Mouse (Mus musculus): ENCODE results near the gene Irf2. TPM values are rescaled to one million over a fixed set of nuclear protein-coding genes. Genes with fewer than 3 reads are reported as not detected.

Gene Irf2
- polyA plus RNA-seq, 1 experiment from 2014 or later: 23.2 TPM

DNA sequence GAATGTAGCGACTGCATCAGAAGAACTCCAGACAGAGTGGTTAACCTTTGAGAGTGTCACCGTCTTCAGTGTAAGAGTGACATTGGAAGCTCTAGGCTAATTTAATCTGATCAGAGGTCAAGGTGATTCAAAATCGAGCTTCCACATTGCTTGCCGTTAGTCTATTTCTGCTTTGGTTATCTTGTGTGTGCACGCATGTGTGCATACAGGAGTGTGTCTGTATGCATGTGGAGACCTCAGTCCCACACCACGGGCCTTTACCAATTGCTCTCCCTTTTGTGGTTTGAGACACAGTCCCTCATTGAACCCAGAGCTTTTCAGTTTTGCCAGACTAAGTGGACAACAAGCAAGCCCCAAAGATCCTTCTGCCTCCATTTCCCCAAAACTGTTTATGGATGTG, 46.4 kb downstream of the Irf2 start:
- 87% methylated on average over 6 of the region's 6 CpGs for whole genome bisulfite sequencing

GRCm38 (mm10) chr8:46789091-46789881, 49.8 kb downstream of the Irf2 start:
- Histone ChIP-seq H3K4me1 (ENCODE audit: control insufficient read depth, insufficient read depth, low read length) (no peaks in the 10 kb centered on the region), H3K9ac (replicated peaks; ENCODE audit: low read depth, low read length) (no peak overlapping the region), H3K9me3 (ENCODE audit: control insufficient read depth, low read depth, low read length) (no peaks in the 10 kb centered on the region), H3K4me2 (replicated peaks; ENCODE audit: low read depth, low read length) (no peak overlapping the region), H3K27me3 (ENCODE audit: control insufficient read depth, insufficient read depth, low read length) (no peaks in the 10 kb centered on the region), H3K36me3 (ENCODE audit: control insufficient read depth, insufficient read depth, low read length) (no peaks in the 10 kb centered on the region; the same call in 1 of the 2 replicates), H3K4me3 (ENCODE audit: low read depth, low read length) (no peak overlapping the region), H3K27ac (ENCODE audit: low read length) (no peak overlapping the region)
- 84% methylated on average over 5 of the region's 5 CpGs for WGBS
- ATAC-seq (ENCODE audit: insufficient number of reproducible peaks, insufficient read depth, low FRiP score, low read depth): no peak

More for the DNA sequence above, 46.4 kb downstream of the Irf2 start:
- H3K4me2 ChIP-seq (replicated peaks; ENCODE audit: low read depth, low read length): no peak overlapping the region
- no peak for ATAC-seq (ENCODE audit: insufficient number of reproducible peaks, insufficient read depth, low FRiP score, low read depth)
- H3K27me3 ChIP-seq (ENCODE audit: control insufficient read depth, insufficient read depth, low read length): no peaks in the 10 kb centered on the region
- no peak overlapping the region for H3K9ac ChIP-seq (replicated peaks; ENCODE audit: low read depth, low read length)
- H3K9me3 ChIP-seq (ENCODE audit: control insufficient read depth, low read depth, low read length): no peaks in the 10 kb centered on the region
- no peaks in the 10 kb centered on the region for H3K4me1 ChIP-seq (ENCODE audit: control insufficient read depth, insufficient read depth, low read length)
- H3K27ac ChIP-seq (ENCODE audit: low read length): no peak overlapping the region
- H3K36me3 ChIP-seq (ENCODE audit: control insufficient read depth, insufficient read depth, low read length): no peaks in the 10 kb centered on the region
- H3K4me3 ChIP-seq (ENCODE audit: low read depth, low read length): no peak overlapping the region

DNA sequence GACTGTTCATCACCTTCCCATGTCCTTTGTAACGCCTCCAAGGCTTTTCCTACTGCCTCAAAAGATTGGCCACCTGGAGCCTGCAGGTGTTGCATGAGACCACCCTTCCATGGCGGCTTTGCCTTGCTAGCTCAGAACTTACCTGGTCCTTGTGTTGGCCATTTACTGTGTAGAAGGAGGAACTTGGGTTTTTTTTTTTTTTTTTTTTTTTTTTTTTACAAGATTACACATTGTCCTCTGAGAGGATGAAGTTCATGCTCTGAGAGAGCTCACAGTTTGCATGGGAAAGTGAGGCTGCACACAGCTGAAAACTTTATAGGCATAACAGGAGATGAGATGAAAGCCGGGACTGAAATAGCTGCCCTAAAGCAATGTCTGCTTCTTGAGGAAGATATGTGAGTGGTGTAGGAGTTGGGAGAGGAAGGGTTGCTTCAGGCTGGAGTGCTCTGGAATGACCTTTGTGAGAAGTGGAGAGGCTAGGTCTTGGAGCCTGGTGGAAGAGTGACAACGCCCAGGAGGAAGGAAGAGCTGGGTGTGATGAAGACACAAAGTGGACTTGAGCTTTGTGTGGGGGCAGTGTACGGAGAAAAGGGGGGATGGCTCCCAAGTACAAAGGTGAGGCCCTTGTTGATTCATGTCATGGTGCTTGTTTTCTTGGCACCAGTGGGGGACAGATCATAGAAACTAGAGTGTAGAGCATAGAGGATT, 52.3 kb downstream of the Irf2 start:
- H3K4me2 ChIP-seq (replicated peaks; ENCODE audit: low read depth, low read length): no peak overlapping the region
- peaks cover 3% of the 10 kb centered on the region; the same call in 1 of the 2 replicates for H3K36me3 ChIP-seq (ENCODE audit: control insufficient read depth, insufficient read depth, low read length)
- no peaks in the 10 kb centered on the region for H3K27me3 ChIP-seq (ENCODE audit: control insufficient read depth, insufficient read depth, low read length)
- 80% methylated on average over 5 of the region's 5 CpGs for WGBS
- no peak overlapping the region for H3K9ac ChIP-seq (replicated peaks; ENCODE audit: low read depth, low read length)
- H3K27ac ChIP-seq (ENCODE audit: low read length): no peak overlapping the region
- ATAC-seq (ENCODE audit: insufficient number of reproducible peaks, insufficient read depth, low FRiP score, low read depth): no peak
- no peaks in the 10 kb centered on the region for H3K4me1 ChIP-seq (ENCODE audit: control insufficient read depth, insufficient read depth, low read length)
- no peak overlapping the region for H3K4me3 ChIP-seq (ENCODE audit: low read depth, low read length)
- H3K9me3 ChIP-seq (ENCODE audit: control insufficient read depth, low read depth, low read length): no peaks in the 10 kb centered on the region

DNA sequence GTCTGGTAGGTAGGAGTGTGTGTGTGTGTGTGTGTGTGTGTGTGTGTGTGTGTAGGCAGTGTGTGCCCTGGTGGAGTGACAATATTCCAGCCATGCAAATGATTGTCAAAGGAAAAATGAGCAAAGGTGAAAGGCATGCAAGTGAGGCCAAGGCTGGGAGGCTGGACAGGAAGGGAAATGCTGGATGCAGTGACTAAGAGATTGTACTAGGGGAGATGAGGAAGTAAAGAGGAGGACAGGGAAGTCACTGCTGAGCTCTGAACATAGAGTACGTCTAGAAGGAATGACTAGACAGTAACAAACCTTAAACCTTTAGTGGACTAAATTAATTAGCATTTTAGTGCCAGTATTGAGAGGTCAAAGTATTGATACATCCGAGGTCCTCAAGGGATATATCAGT, 53.1 kb downstream of the Irf2 start:
- H3K9me3 ChIP-seq (ENCODE audit: control insufficient read depth, low read depth, low read length): no peaks in the 10 kb centered on the region
- H3K27ac ChIP-seq (ENCODE audit: low read length): no peak overlapping the region
- no peak overlapping the region for H3K4me2 ChIP-seq (replicated peaks; ENCODE audit: low read depth, low read length)
- no peak overlapping the region for H3K4me3 ChIP-seq (ENCODE audit: low read depth, low read length)
- H3K36me3 ChIP-seq (ENCODE audit: control insufficient read depth, insufficient read depth, low read length): peaks cover 8% of the 10 kb centered on the region; the same call in 1 of the 2 replicates
- H3K27me3 ChIP-seq (ENCODE audit: control insufficient read depth, insufficient read depth, low read length): no peaks in the 10 kb centered on the region
- H3K4me1 ChIP-seq (ENCODE audit: control insufficient read depth, insufficient read depth, low read length): no peaks in the 10 kb centered on the region
- 76% methylated on average over 2 of the region's 2 CpGs for WGBS
- no peak for ATAC-seq (ENCODE audit: insufficient number of reproducible peaks, insufficient read depth, low FRiP score, low read depth)
- no peak overlapping the region for H3K9ac ChIP-seq (replicated peaks; ENCODE audit: low read depth, low read length)

GRCm38 (mm10) chr8:46793248-46793647, 53.7 kb downstream of the Irf2 start:
- Histone ChIP-seq H3K4me3 (ENCODE audit: low read depth, low read length) (no peak overlapping the region), H3K4me2 (replicated peaks; ENCODE audit: low read depth, low read length) (no peak overlapping the region), H3K4me1 (ENCODE audit: control insufficient read depth, insufficient read depth, low read length) (no peaks in the 10 kb centered on the region), H3K9ac (replicated peaks; ENCODE audit: low read depth, low read length) (no peak overlapping the region), H3K27me3 (ENCODE audit: control insufficient read depth, insufficient read depth, low read length) (no peaks in the 10 kb centered on the region), H3K36me3 (ENCODE audit: control insufficient read depth, insufficient read depth, low read length) (peaks cover 8% of the 10 kb centered on the region; the same call in 1 of the 2 replicates), H3K9me3 (ENCODE audit: control insufficient read depth, low read depth, low read length) (no peaks in the 10 kb centered on the region), H3K27ac (ENCODE audit: low read length) (no peak overlapping the region)
- WGBS: 96% methylated on average over 14 of the region's 14 CpGs
- ATAC-seq (ENCODE audit: insufficient number of reproducible peaks, insufficient read depth, low FRiP score, low read depth): no peak

DNA sequence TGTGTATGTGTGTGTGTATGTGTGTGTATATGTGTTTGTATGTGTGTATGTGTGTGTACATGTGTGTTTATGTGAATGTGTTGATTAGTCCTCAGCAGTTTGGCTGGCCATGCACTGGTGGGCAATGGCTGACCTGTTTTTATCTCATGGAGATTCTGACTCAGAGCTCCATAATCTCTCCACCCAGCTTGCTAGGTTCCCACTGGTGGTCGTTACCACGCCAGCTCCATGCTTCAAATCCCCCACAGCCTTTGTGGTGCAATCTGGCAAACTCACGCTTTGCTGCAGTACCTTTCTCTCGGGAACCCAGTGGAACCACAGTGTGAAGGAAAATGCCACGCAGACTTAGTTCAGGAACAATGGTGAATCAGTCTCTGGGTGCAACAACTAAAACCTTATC, 54.8 kb downstream of the Irf2 start:
- ATAC-seq (ENCODE audit: insufficient number of reproducible peaks, insufficient read depth, low FRiP score, low read depth): no peak
- WGBS: 93% methylated on average over 5 of the region's 5 CpGs
- H3K4me2 ChIP-seq (replicated peaks; ENCODE audit: low read depth, low read length): no peak overlapping the region

DNA sequence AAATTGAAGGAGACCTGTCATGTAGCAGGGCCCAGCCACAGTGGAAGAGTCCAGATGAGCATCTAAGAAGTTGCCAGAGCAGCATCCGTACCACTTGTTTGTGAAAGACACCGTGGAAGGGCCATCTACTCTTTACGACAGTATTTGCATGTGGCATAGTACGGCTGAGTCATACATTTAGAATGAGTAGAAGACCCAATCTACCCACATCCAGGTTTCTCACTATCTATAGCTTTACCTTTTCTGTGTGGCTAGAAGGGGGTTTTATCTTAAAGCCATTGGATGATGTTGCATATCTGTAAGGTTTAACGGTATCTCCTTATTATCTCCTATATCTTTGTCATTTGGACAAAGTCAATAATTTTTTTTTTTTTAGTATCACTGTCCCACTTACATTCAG, 59.7 kb downstream of the Irf2 start:
- peaks cover 4% of the 10 kb centered on the region; the same call in 1 of the 2 replicates for H3K4me1 ChIP-seq (ENCODE audit: control insufficient read depth, insufficient read depth, low read length)
- peaks cover 8% of the 10 kb centered on the region; the same call in 1 of the 2 replicates for H3K36me3 ChIP-seq (ENCODE audit: control insufficient read depth, insufficient read depth, low read length)
- no peak overlapping the region for H3K4me2 ChIP-seq (replicated peaks; ENCODE audit: low read depth, low read length)
- 89% methylated on average over 5 of the region's 5 CpGs for WGBS
- no peak overlapping the region for H3K27ac ChIP-seq (ENCODE audit: low read length)
- ATAC-seq (ENCODE audit: insufficient number of reproducible peaks, insufficient read depth, low FRiP score, low read depth): no peak
- no peaks in the 10 kb centered on the region for H3K27me3 ChIP-seq (ENCODE audit: control insufficient read depth, insufficient read depth, low read length)
- H3K4me3 ChIP-seq (ENCODE audit: low read depth, low read length): no peak overlapping the region
- no peak overlapping the region for H3K9ac ChIP-seq (replicated peaks; ENCODE audit: low read depth, low read length)
- H3K9me3 ChIP-seq (ENCODE audit: control insufficient read depth, low read depth, low read length): no peaks in the 10 kb centered on the region

More for the DNA sequence above, 54.8 kb downstream of the Irf2 start:
- Histone ChIP-seq H3K36me3 (ENCODE audit: control insufficient read depth, insufficient read depth, low read length) (peaks cover 8% of the 10 kb centered on the region; the same call in 1 of the 2 replicates), H3K4me1 (ENCODE audit: control insufficient read depth, insufficient read depth, low read length) (no peaks in the 10 kb centered on the region), H3K4me3 (ENCODE audit: low read depth, low read length) (no peak overlapping the region), H3K27ac (ENCODE audit: low read length) (no peak overlapping the region), H3K9me3 (ENCODE audit: control insufficient read depth, low read depth, low read length) (no peaks in the 10 kb centered on the region), H3K9ac (replicated peaks; ENCODE audit: low read depth, low read length) (no peak overlapping the region), H3K27me3 (ENCODE audit: control insufficient read depth, insufficient read depth, low read length) (no peaks in the 10 kb centered on the region)

- Histone ChIP-seq H3K27me3 (ENCODE audit: control insufficient read depth, insufficient read depth, low read length) (no peaks in the 10 kb centered on the region), H3K4me3 (ENCODE audit: low read depth, low read length) (no peak overlapping the region), H3K4me2 (replicated peaks; ENCODE audit: low read depth, low read length) (no peak overlapping the region), H3K9ac (replicated peaks; ENCODE audit: low read depth, low read length) (no peak overlapping the region), H3K4me1 (ENCODE audit: control insufficient read depth, insufficient read depth, low read length) (peaks cover 4% of the 10 kb centered on the region; the same call in 1 of the 2 replicates), H3K9me3 (ENCODE audit: control insufficient read depth, low read depth, low read length) (no peaks in the 10 kb centered on the region), H3K27ac (ENCODE audit: low read length) (no peak overlapping the region), H3K36me3 (ENCODE audit: control insufficient read depth, insufficient read depth, low read length) (peaks cover 8% of the 10 kb centered on the region; the same call in 1 of the 2 replicates)
- WGBS: 43% methylated on average over 2 of the region's 2 CpGs
- ATAC-seq (ENCODE audit: insufficient number of reproducible peaks, insufficient read depth, low FRiP score, low read depth): peak; percentile 84
Observed at GRCm38 (mm10) chr8:46799706-46800105, 60.2 kb downstream of the Irf2 start.

All from stomach, embryonic 14.5 days (tissue).